Mouse (Mus musculus) adrenal gland, adult (tissue): ENCODE data around the gene Ifitm1.
A peak's percentile ranks its signal among the peaks of the same experiment; 100 is the strongest.
"Not testable (repeated sequence)": the region's sequence is repeated elsewhere in the genome, so short reads cannot be mapped to it uniquely, and the experiment has no call there.

ENCODE experiments used
- DNase-seq, 2 experiments: peaks; one replicate each; pipeline ENCODE4 v3.0.0; 2022 to 2023; ENCODE audit warnings: low spot score in 1 of 2; ENCODE audit not compliant: inconsistent age in 2 of 2

The Ifitm1 gene

GRCm38 (mm10) chr7:140973396-140974165 lies 6.6 kb downstream of the Ifitm1 start:
- DNase-seq: peak in 1 of 2 experiments; percentile 52

- DNase-seq: no peak
These were observed 7.9 kb downstream of the Ifitm1 start for GRCm38 (mm10) chr7:140974940-140975339.

- no peak for DNase-seq
These were observed 8.4 kb downstream of the Ifitm1 start for GRCm38 (mm10) chr7:140975465-140975864.

GRCm38 (mm10) chr7:140976720-140977119 lies 9.7 kb downstream of the Ifitm1 start:
- DNase-seq: not testable (repeated sequence)

GRCm38 (mm10) chr7:140981704-140982103 lies 14.7 kb downstream of the Ifitm1 start:
- no peak for DNase-seq

- DNase-seq: no peak
These were observed 15.9 kb downstream of the Ifitm1 start for GRCm38 (mm10) chr7:140982971-140983370.

- no peak for DNase-seq
These were observed 20.4 kb downstream of the Ifitm1 start for GRCm38 (mm10) chr7:140987182-140988138.

GRCm38 (mm10) chr7:140989022-140989421 lies 22.0 kb downstream of the Ifitm1 start:
- no peak for DNase-seq

GRCm38 (mm10) chr7:140990185-140990584 lies 23.2 kb downstream of the Ifitm1 start:
- no peak for DNase-seq

- DNase-seq: no peak
These were observed 23.6 kb downstream of the Ifitm1 start for GRCm38 (mm10) chr7:140990622-140991021.

GRCm38 (mm10) chr7:140991117-140991689 lies 24.2 kb downstream of the Ifitm1 start:
- DNase-seq: no peak

GRCm38 (mm10) chr7:140997817-140998216 lies 30.8 kb downstream of the Ifitm1 start:
- DNase-seq: no peak

GRCm38 (mm10) chr7:140998853-140999700 lies 32.1 kb downstream of the Ifitm1 start:
- no peak for DNase-seq

- DNase-seq: no peak
These were observed 34.1 kb downstream of the Ifitm1 start for GRCm38 (mm10) chr7:141000881-141001708.

GRCm38 (mm10) chr7:141003248-141004010 lies 36.4 kb downstream of the Ifitm1 start:
- DNase-seq: no peak

GRCm38 (mm10) chr7:141006446-141006845 lies 39.4 kb downstream of the Ifitm1 start:
- no peak for DNase-seq

GRCm38 (mm10) chr7:141006914-141007313 lies 39.9 kb downstream of the Ifitm1 start:
- DNase-seq: peak in 1 of 2 experiments; percentile 49

- peak; percentile 31 to 66 for DNase-seq
These were observed 41.3 kb downstream of the Ifitm1 start for GRCm38 (mm10) chr7:141008312-141008761.
